Mouse (Mus musculus): ENCODE results near the gene Grin2b. TPM values are rescaled to one million over a fixed set of nuclear protein-coding genes. Genes with fewer than 3 reads are reported as not detected.

Grin2b gene
- total RNA-seq, 2 experiments from 2014 or later: 248 to 335 TPM

Small RNA genes within 50 kb of the gene (microRNA-seq; reads per million reads assigned to microRNA genes)
- gene Gm22892: not detected

Other genes starting within 250 kb of the Grin2b start
- gene Gm8994, start 154.0 kb upstream of the Grin2b start, total RNA-seq (2021): not detected
- gene E330021D16Rik, start 242.1 kb upstream of the Grin2b start, total RNA-seq (2021): not detected